18 mouse cellular contexts compared by ENCODE assay signal in the genomic region with DNA sequence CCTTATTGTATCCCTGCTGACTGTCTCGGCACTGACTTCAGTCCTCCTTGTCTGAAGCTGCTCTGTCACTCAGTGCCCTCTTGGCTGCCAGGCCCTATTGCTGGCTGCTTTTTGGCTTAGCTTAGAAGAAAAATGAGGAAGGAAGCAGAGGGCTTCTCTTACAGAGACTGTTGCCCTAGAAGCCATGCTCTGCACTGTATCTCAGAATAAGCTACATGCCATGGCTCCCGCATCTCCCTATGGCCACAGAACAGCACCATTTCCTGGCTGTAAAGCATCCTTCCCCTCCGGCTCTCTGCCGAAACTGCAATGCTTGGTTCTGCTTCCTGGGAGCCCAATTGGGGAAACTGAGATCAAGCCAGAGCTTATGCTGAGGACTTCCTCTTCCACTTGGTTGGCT.
DNase-seq lines count a peak whose midpoint lies in the region; ATAC-seq and TF ChIP-seq lines count a peak whose summit lies in the region.
"Had no signal": no experiment of that assay in that cellular context is flagged by ENCODE, and none has a peak within 500 bp of the region (broad histone marks: within the 10 kb centered on the region; RNA-seq: fewer than 3 reads in every experiment).

No protein-coding gene starts in this region.

- no peak overlapping the region for H3K9ac ChIP-seq in liver, postnatal 0 days (replicated peaks)
- H3K9ac ChIP-seq: heart, embryonic 15.5 days; hindbrain, embryonic 12.5 days; midbrain, embryonic 12.5 days; neural tube, embryonic 15.5 days had no signal

- ATAC-seq in liver, postnatal 0 days: peak; percentile 35; the same call in 1 of the 2 replicates
- ATAC-seq: forebrain, embryonic 14.5 days; inflammation-experienced regulatory T-cells, adult 6 months had no signal

- no peaks in the 10 kb centered on the region for H3K9me3 ChIP-seq in liver, postnatal 0 days (ENCODE audit: low read length)
- H3K9me3 ChIP-seq: heart, embryonic 15.5 days; hindbrain, embryonic 12.5 days; midbrain, embryonic 12.5 days; neural tube, embryonic 15.5 days had no signal

- H3K4me3 ChIP-seq in liver, postnatal 0 days (ENCODE audit: low read depth, low read length): no peak overlapping the region
- H3K4me3 ChIP-seq: erythroblast, embryonic 14.5 days; heart, embryonic 15.5 days; hindbrain, embryonic 12.5 days; midbrain, embryonic 12.5 days; myocyte; neural tube, embryonic 15.5 days had no signal

- TF ChIP-seq EP300 in liver, postnatal 0 days (IDR thresholded peaks at IDR 0.05; ENCODE audit: low read depth): no peak

- no peak for TF ChIP-seq CTCF in liver, postnatal 0 days (IDR thresholded peaks at IDR 0.05; ENCODE audit: low read depth)

- peak; percentile 21 for DNase-seq in layer of hippocampus, adult 11-12 months (ENCODE audit: low spot score)
- DNase-seq in layer of hippocampus, adult 8-10 months (ENCODE audit: low spot score in 2 of 2): no peak
- peak; percentile 43 to 46 for DNase-seq in right cerebral cortex, postnatal 10 days (ENCODE audit: low spot score in 2 of 2)
- no peak for DNase-seq in right cerebral cortex, postnatal 25 days
- no peak for DNase-seq in liver, postnatal 0 days
- DNase-seq in telencephalon, adult 2 months (ENCODE audit: low read depth, low spot score): peak; percentile 41
- DNase-seq in kidney, adult 18-20 months: no peak
- DNase-seq in embryo, embryonic 9.5 days (ENCODE audit: extremely low spot score): no peak
- DNase-seq: adrenal gland, postnatal 25 days; cerebellum, postnatal 25 days had no signal

- H3K4me2 ChIP-seq in liver, postnatal 0 days (ENCODE audit: low read depth, low read length): no peak overlapping the region
- H3K4me2 ChIP-seq: heart, embryonic 15.5 days; hindbrain, embryonic 12.5 days; midbrain, embryonic 12.5 days; neural tube, embryonic 15.5 days had no signal

- H3K27me3 ChIP-seq in liver, postnatal 0 days (ENCODE audit: insufficient read depth, low read length): no peaks in the 10 kb centered on the region
- H3K27me3 ChIP-seq: heart, embryonic 15.5 days; hindbrain, embryonic 12.5 days; midbrain, embryonic 12.5 days; neural tube, embryonic 15.5 days had no signal

- H3K36me3 ChIP-seq in liver, postnatal 0 days (replicated peaks; ENCODE audit: insufficient read depth, low read length): no peaks in the 10 kb centered on the region
- H3K36me3 ChIP-seq: heart, embryonic 15.5 days; hindbrain, embryonic 12.5 days; midbrain, embryonic 12.5 days; neural tube, embryonic 15.5 days had no signal

- peaks cover 15% of the 10 kb centered on the region for H3K4me1 ChIP-seq in liver, postnatal 0 days (ENCODE audit: insufficient read depth)
- H3K4me1 ChIP-seq: heart, embryonic 15.5 days; hindbrain, embryonic 12.5 days; midbrain, embryonic 12.5 days; neural tube, embryonic 15.5 days had no signal

- 36% methylated on average over 4 of the region's 4 CpGs for WGBS in liver, postnatal 0 days (ENCODE audit: insufficient replicate concordance)

- peak overlapping the region; percentile 69 for H3K27ac ChIP-seq in liver, postnatal 0 days (ENCODE audit: low read depth)
- H3K27ac ChIP-seq: heart, embryonic 15.5 days; hindbrain, embryonic 12.5 days; midbrain, embryonic 12.5 days; neural tube, embryonic 15.5 days had no signal

Comparison
In these comparisons a context has a peak if more than half of its experiments do, and no peak if none do; other contexts are left out.
1. DNase-seq: peak in layer of hippocampus, adult 11-12 months (single experiment), right cerebral cortex, postnatal 10 days (2 of 2) and telencephalon, adult 2 months (single experiment); none in layer of hippocampus, adult 8-10 months (0 of 2), right cerebral cortex, postnatal 25 days (single experiment), liver, postnatal 0 days (single experiment), kidney, adult 18-20 months (single experiment) and embryo, embryonic 9.5 days (single experiment).